Mouse (Mus musculus) gastrocnemius, adult 8-10 months (tissue): ENCODE results near the gene Leprot. TPM values are rescaled to one million over a fixed set of nuclear protein-coding genes. Genes with fewer than 3 reads are reported as not detected.

Source experiments
- total RNA-seq, 4 experiments: library from RNA; stranded (reverse); gene quantifications; 2 replicates each; pipeline ENCODE4 v1.2.4; 2022

The Leprot gene
- total RNA-seq, 4 experiments from 2014 or later = 6.4 to 10.2 (median 8.4) TPM

Other genes with a start within 250 kb of the Leprot start
- gene Ak4, start 228.4 kb upstream of the Leprot start, total RNA-seq = 10 to 100 TPM in 1 of 4 experiments, 1 to 10 TPM in 3; 2.4 to 10.6 (median 4.7) TPM
- under 1 TPM; 0.07 to 0.29 (median 0.18) TPM for gene Dnajc6, start 151.1 kb upstream of the Leprot start, total RNA-seq
- gene Lepr, start 69.7 kb downstream of the Leprot start, total RNA-seq = 1 to 10 TPM in 3 of 4 experiments, under 1 TPM in 1; 0.85 to 4.2 (median 1.8) TPM
- not detected for gene B020004J07Rik, start 196.3 kb downstream of the Leprot start, total RNA-seq
- gene C130073F10Rik, start 246.1 kb downstream of the Leprot start, total RNA-seq = not detected